Mouse (Mus musculus): ENCODE results near the gene Atp6v0a4.

The Atp6v0a4 gene

GRCm38 (mm10) chr6:38007459-38007858 lies 116.9 kb downstream of the Atp6v0a4 start:
- peak in 1 of 2 experiments; percentile 19 for DNase-seq (ENCODE audit: low spot score in 2 of 2)

All from frontal cortex, postnatal 14 days (tissue).